Mouse (Mus musculus): Measurements from ENCODE around the gene Ptpn4. TPM values are rescaled to one million over a fixed set of nuclear protein-coding genes. Genes with fewer than 3 reads are reported as not detected.
A peak's percentile ranks its signal among the peaks of the same experiment; 100 is the strongest.

The Ptpn4 gene
- total and polyA plus RNA-seq, 2 experiments from 2014 or later: 4.1 to 16.7 TPM

- no peak overlapping the region for H3K4me2 ChIP-seq (ENCODE audit: low read depth, low read length)
- H3K9ac ChIP-seq (replicated peaks; ENCODE audit: low read depth, low read length): no peak overlapping the region
- no peaks in the 10 kb centered on the region for H3K9me3 ChIP-seq (replicated peaks; ENCODE audit: control insufficient read depth, low read length)
- H3K36me3 ChIP-seq (replicated peaks; ENCODE audit: control insufficient read depth, insufficient read depth, low read length): peaks cover 18% of the 10 kb centered on the region; the same call in 1 of the 2 replicates
- H3K4me1 ChIP-seq (ENCODE audit: control insufficient read depth, insufficient read depth): no peaks in the 10 kb centered on the region
- 92% methylated on average over 1 of the region's 1 CpGs for WGBS
- DNase-seq (ENCODE audit: low spot score) (no peak), ATAC-seq (ENCODE audit: insufficient read depth, low read depth) (no peak)
- no peak overlapping the region for H3K27ac ChIP-seq (ENCODE audit: low read depth)
- TF ChIP-seq EP300 (IDR thresholded peaks at IDR 0.05; ENCODE audit: low read depth): no peak
- no peak for TF ChIP-seq CTCF (IDR thresholded peaks at IDR 0.05; ENCODE audit: low read depth)
- H3K4me3 ChIP-seq (ENCODE audit: low read depth, low read length): no peak overlapping the region
- no peaks in the 10 kb centered on the region for H3K27me3 ChIP-seq (ENCODE audit: control insufficient read depth, insufficient read depth, low read length)
These were observed 140.6 kb downstream of the Ptpn4 start for GRCm38 (mm10) chr1:119696860-119697259.

- TF ChIP-seq EP300 (IDR thresholded peaks at IDR 0.05; ENCODE audit: low read depth): no peak
- TF ChIP-seq CTCF (IDR thresholded peaks at IDR 0.05; ENCODE audit: low read depth): no peak
- DNase-seq (ENCODE audit: low spot score) (no peak), ATAC-seq (ENCODE audit: insufficient read depth, low read depth) (no peak)
- H3K27me3 ChIP-seq (ENCODE audit: control insufficient read depth, insufficient read depth, low read length): no peaks in the 10 kb centered on the region
- no peak overlapping the region for H3K4me2 ChIP-seq (ENCODE audit: low read depth, low read length)
- WGBS: 94% methylated on average over 3 of the region's 3 CpGs
- no peak overlapping the region for H3K4me3 ChIP-seq (ENCODE audit: low read depth, low read length)
- no peaks in the 10 kb centered on the region for H3K4me1 ChIP-seq (ENCODE audit: control insufficient read depth, insufficient read depth)
- peaks cover 9% of the 10 kb centered on the region for H3K36me3 ChIP-seq (replicated peaks; ENCODE audit: control insufficient read depth, insufficient read depth, low read length)
- no peak overlapping the region for H3K9ac ChIP-seq (replicated peaks; ENCODE audit: low read depth, low read length)
- no peaks in the 10 kb centered on the region for H3K9me3 ChIP-seq (replicated peaks; ENCODE audit: control insufficient read depth, low read length)
- no peak overlapping the region for H3K27ac ChIP-seq (ENCODE audit: low read depth)
These were observed 151.4 kb downstream of the Ptpn4 start for GRCm38 (mm10) chr1:119685773-119686558.

GRCm38 (mm10) chr1:119681663-119682213, 155.7 kb downstream of the Ptpn4 start:
- Histone ChIP-seq H3K9me3 (replicated peaks; ENCODE audit: control insufficient read depth, low read length) (no peaks in the 10 kb centered on the region), H3K27ac (ENCODE audit: low read depth) (no peak overlapping the region), H3K4me3 (ENCODE audit: low read depth, low read length) (no peak overlapping the region), H3K27me3 (ENCODE audit: control insufficient read depth, insufficient read depth, low read length) (no peaks in the 10 kb centered on the region), H3K9ac (replicated peaks; ENCODE audit: low read depth, low read length) (no peak overlapping the region), H3K4me1 (ENCODE audit: control insufficient read depth, insufficient read depth) (no peaks in the 10 kb centered on the region), H3K36me3 (replicated peaks; ENCODE audit: control insufficient read depth, insufficient read depth, low read length) (peaks cover 12% of the 10 kb centered on the region; the same call in 1 of the 2 replicates), H3K4me2 (ENCODE audit: low read depth, low read length) (no peak overlapping the region)
- DNase-seq (ENCODE audit: low spot score) (no peak), ATAC-seq (ENCODE audit: insufficient read depth, low read depth) (no peak)
- no peak for TF ChIP-seq EP300 (IDR thresholded peaks at IDR 0.05; ENCODE audit: low read depth)
- TF ChIP-seq CTCF (IDR thresholded peaks at IDR 0.05; ENCODE audit: low read depth): no peak
- 87% methylated on average over 2 of the region's 2 CpGs for WGBS

- peak; percentile 79 for TF ChIP-seq CTCF (IDR thresholded peaks at IDR 0.05; ENCODE audit: low read depth)
- TF ChIP-seq EP300 (IDR thresholded peaks at IDR 0.05; ENCODE audit: low read depth): no peak
- WGBS: 47% methylated on average over 1 of the region's 1 CpGs
- Histone ChIP-seq H3K4me1 (ENCODE audit: control insufficient read depth, insufficient read depth) (no peaks in the 10 kb centered on the region), H3K4me2 (ENCODE audit: low read depth, low read length) (no peak overlapping the region), H3K27ac (ENCODE audit: low read depth) (no peak overlapping the region), H3K9me3 (replicated peaks; ENCODE audit: control insufficient read depth, low read length) (no peaks in the 10 kb centered on the region), H3K36me3 (replicated peaks; ENCODE audit: control insufficient read depth, insufficient read depth, low read length) (peaks cover 14% of the 10 kb centered on the region), H3K4me3 (ENCODE audit: low read depth, low read length) (no peak overlapping the region), H3K9ac (replicated peaks; ENCODE audit: low read depth, low read length) (no peak overlapping the region), H3K27me3 (ENCODE audit: control insufficient read depth, insufficient read depth, low read length) (no peaks in the 10 kb centered on the region)
- DNase-seq (ENCODE audit: low spot score) (peak; percentile 27), ATAC-seq (ENCODE audit: insufficient read depth, low read depth) (peak; percentile 33; the same call in 1 of the 2 replicates)
These were observed 162.4 kb downstream of the Ptpn4 start for GRCm38 (mm10) chr1:119674984-119675383.

GRCm38 (mm10) chr1:119666904-119667303, 170.5 kb downstream of the Ptpn4 start:
- DNase-seq (ENCODE audit: low spot score): no peak
- Histone ChIP-seq H3K27ac (ENCODE audit: low read depth) (no peak overlapping the region), H3K9me3 (replicated peaks; ENCODE audit: control insufficient read depth, low read length) (no peaks in the 10 kb centered on the region), H3K4me1 (ENCODE audit: control insufficient read depth, insufficient read depth) (no peaks in the 10 kb centered on the region), H3K4me3 (ENCODE audit: low read depth, low read length) (no peak overlapping the region), H3K9ac (replicated peaks; ENCODE audit: low read depth, low read length) (no peak overlapping the region), H3K36me3 (replicated peaks; ENCODE audit: control insufficient read depth, insufficient read depth, low read length) (0 out of 2 replicates have a peak, but pooled peaks cover 3% of the 10 kb centered on the region), H3K27me3 (ENCODE audit: control insufficient read depth, insufficient read depth, low read length) (no peaks in the 10 kb centered on the region), H3K4me2 (ENCODE audit: low read depth, low read length) (no peak overlapping the region)
- WGBS: 87% methylated on average over 7 of the region's 7 CpGs
- TF ChIP-seq EP300 (IDR thresholded peaks at IDR 0.05; ENCODE audit: low read depth) (no peak), CTCF (IDR thresholded peaks at IDR 0.05; ENCODE audit: low read depth) (no peak)
- ATAC-seq (ENCODE audit: insufficient read depth, low read depth): no peak

Measured in heart, postnatal 0 days (tissue).